Mouse (Mus musculus) testis, adult 2 months (tissue): Measurements from ENCODE around the gene Smyd4. TPM values are rescaled to one million over a fixed set of nuclear protein-coding genes. Genes with fewer than 3 reads are reported as not detected.

Experiments used
- H3K27ac ChIP-seq: fragments of 200-500 bp; 2 replicates; pipeline ENCODE4 v1.5.1; 2012; ENCODE audit warnings: low read depth, low read length; ENCODE audit not compliant: control insufficient read depth, insufficient read depth
- H3K27me3 ChIP-seq: fragments of 200-500 bp; 2 replicates; pipeline ENCODE4 v1.6.1; 2012; ENCODE audit warnings: mild to moderate bottlenecking, low read length, moderate library complexity; ENCODE audit not compliant: control insufficient read depth, insufficient read depth
- H3K36me3 ChIP-seq: fragments of 200-500 bp; 2 replicates; pipeline ENCODE4 v1.6.1; 2012; ENCODE audit warnings: mild to moderate bottlenecking, low read length; ENCODE audit not compliant: control insufficient read depth, insufficient read depth
- H3K4me1 ChIP-seq: fragments of 200-500 bp; 2 replicates; pipeline ENCODE4 v1.6.1; 2012; ENCODE audit warnings: low read length; ENCODE audit not compliant: control insufficient read depth, insufficient read depth
- H3K4me3 ChIP-seq: fragments of 200-500 bp; 2 replicates; pipeline ENCODE4 v1.5.1; 2012; ENCODE audit warnings: low read depth, mild to moderate bottlenecking, low read length, moderate library complexity, mixed read lengths; ENCODE audit not compliant: control insufficient read depth
- CTCF ChIP-seq: fragments of 200-500 bp; IDR thresholded peaks from 2 replicates; pipeline ENCODE4 v1.5.1; 2012; ENCODE audit warnings: low read depth, mild to moderate bottlenecking, inconsistent platforms, low read length, moderate library complexity; ENCODE audit not compliant: control insufficient read depth, insufficient read depth, insufficient replicate concordance
- POLR2A ChIP-seq: fragments of 200-500 bp; IDR thresholded peaks from 2 replicates; pipeline ENCODE4 v1.6.1; 2012; ENCODE audit warnings: low read depth, mild to moderate bottlenecking, inconsistent platforms, low read length, moderate library complexity; ENCODE audit not compliant: control insufficient read depth
- polyA plus RNA-seq: library from polyadenylated mRNA; depleted of rRNA; stranded (reverse); fragments of >200 nt; gene quantifications from 2 replicates; pipeline ENCODE4 v1.2.3, GENCODE M21; 2012

The Smyd4 gene
- polyA plus RNA-seq, 1 experiment, result 1.8 TPM

- TF ChIP-seq POLR2A (no peak), CTCF (no peak)
- H3K4me3 ChIP-seq, result no peak overlapping the region
Measured at GRCm38 (mm10) chr11:75406104-75406503, 57.9 kb downstream of the Smyd4 start.

GRCm38 (mm10) chr11:75406865-75407264, 58.6 kb downstream of the Smyd4 start:
- TF ChIP-seq POLR2A (no peak), CTCF (peak; percentile 37; the same call in 1 of the 2 replicates)
- H3K4me3 ChIP-seq, result no peak overlapping the region
- no peaks in the 10 kb centered on the region for H3K27me3 ChIP-seq
- no peak overlapping the region for H3K27ac ChIP-seq
- no peaks in the 10 kb centered on the region for H3K36me3 ChIP-seq
- no peaks in the 10 kb centered on the region for H3K4me1 ChIP-seq

More at GRCm38 (mm10) chr11:75406104-75406503, 57.9 kb downstream of the Smyd4 start:
- Histone ChIP-seq H3K27me3 (no peaks in the 10 kb centered on the region), H3K27ac (no peak overlapping the region), H3K4me1 (no peaks in the 10 kb centered on the region), H3K36me3 (no peaks in the 10 kb centered on the region)

GRCm38 (mm10) chr11:75409679-75410575, 61.7 kb downstream of the Smyd4 start:
- Histone ChIP-seq H3K36me3 (no peaks in the 10 kb centered on the region), H3K27me3 (no peaks in the 10 kb centered on the region), H3K27ac (no peak overlapping the region), H3K4me3 (no peak overlapping the region), H3K4me1 (no peaks in the 10 kb centered on the region)
- TF ChIP-seq POLR2A (no peak), CTCF (no peak)

- Histone ChIP-seq H3K4me1 (no peaks in the 10 kb centered on the region), H3K27me3 (no peaks in the 10 kb centered on the region), H3K4me3 (no peak overlapping the region), H3K27ac (no peak overlapping the region), H3K36me3 (no peaks in the 10 kb centered on the region)
- TF ChIP-seq POLR2A (no peak), CTCF (no peak)
Measured at GRCm38 (mm10) chr11:75410591-75410990, 62.4 kb downstream of the Smyd4 start.

- Histone ChIP-seq H3K4me3 (no peak overlapping the region), H3K27ac (no peak overlapping the region), H3K27me3 (no peaks in the 10 kb centered on the region), H3K36me3 (no peaks in the 10 kb centered on the region), H3K4me1 (no peaks in the 10 kb centered on the region)
- TF ChIP-seq POLR2A, result no peak
- TF ChIP-seq CTCF, result no peak
Measured at GRCm38 (mm10) chr11:75415096-75415495, 66.9 kb downstream of the Smyd4 start.

GRCm38 (mm10) chr11:75415994-75416393, 67.8 kb downstream of the Smyd4 start:
- TF ChIP-seq POLR2A, result no peak
- TF ChIP-seq CTCF, result no peak
- H3K36me3 ChIP-seq, result no peaks in the 10 kb centered on the region
- no peaks in the 10 kb centered on the region for H3K27me3 ChIP-seq
- H3K27ac ChIP-seq, result no peak overlapping the region
- no peak overlapping the region for H3K4me3 ChIP-seq
- H3K4me1 ChIP-seq, result no peaks in the 10 kb centered on the region

- TF ChIP-seq POLR2A, result no peak
Measured at GRCm38 (mm10) chr11:75420037-75420436, 71.8 kb downstream of the Smyd4 start.

More at GRCm38 (mm10) chr11:75420037-75420436, 71.8 kb downstream of the Smyd4 start:
- Histone ChIP-seq H3K4me3 (no peak overlapping the region), H3K36me3 (no peaks in the 10 kb centered on the region), H3K27me3 (no peaks in the 10 kb centered on the region), H3K4me1 (no peaks in the 10 kb centered on the region), H3K27ac (no peak overlapping the region)
